In the genomic region with DNA sequence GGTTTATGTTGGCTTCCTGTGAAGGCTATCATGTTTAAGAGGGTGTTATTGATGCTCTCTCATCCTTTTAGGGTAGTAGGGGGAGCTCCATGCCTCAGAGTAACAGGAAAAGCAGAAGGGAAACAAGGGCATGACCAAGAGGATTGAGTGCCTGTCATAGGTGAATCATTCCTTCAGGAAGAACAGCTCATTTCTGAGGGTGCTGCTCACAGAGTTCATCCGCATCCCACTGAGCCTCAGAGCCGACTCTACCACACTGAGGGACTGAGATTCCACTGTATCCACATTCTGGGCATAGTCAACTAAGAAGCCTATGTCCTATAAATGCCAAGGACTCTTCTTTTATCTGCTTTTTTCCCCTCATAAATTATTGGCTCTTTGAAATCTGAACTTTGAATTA, we compare ENCODE assay signal across 16 mouse cellular contexts. TPM values are rescaled to one million over a fixed set of nuclear protein-coding genes. Genes with fewer than 3 reads are reported as not detected.
DNase-seq lines count a peak whose midpoint lies in the region.
"Had no signal": no experiment of that assay in that cellular context is flagged by ENCODE, and none has a peak within 500 bp of the region (broad histone marks: within the 10 kb centered on the region; RNA-seq: fewer than 3 reads in every experiment).

No protein-coding gene starts in this region.

- DNase-seq in adrenal gland, adult (ENCODE audit: inconsistent age in 2 of 2, low spot score in 1 of 2): peak; percentile 66 to 78
- no peak for DNase-seq in adrenal gland, postnatal 4 days (ENCODE audit: low spot score in 2 of 2)
- DNase-seq in adrenal gland, adult 8-10 months: peak; percentile 32
- DNase-seq in adrenal gland, postnatal 14 days: peak; percentile 34
- DNase-seq in adrenal gland, postnatal 36 days: peak; percentile 40 to 46
- no peak for DNase-seq in urinary bladder, postnatal 10 days (ENCODE audit: low spot score)
- DNase-seq in left cerebral cortex, adult 11 months (ENCODE audit: low spot score): no peak
- DNase-seq: B cell, adult 2 months; cerebellum, adult 11 months; cerebellum, adult 18-20 months; cerebellum, adult 8-10 months; cerebellum, adult 9-11 months; cerebellum, postnatal 14 days; cerebellum, postnatal 36 days; embryo, embryonic 11 days had no signal

RNA-seq across cellular contexts. Expression of gene Lrrn3, which starts 35.4 kb away (rescaled TPM):
- 10 to 100 TPM; 33.0 to 38.5 TPM for total RNA-seq in adrenal gland, postnatal 4 days (2021)
- total RNA-seq in adrenal gland, adult 8-10 months (2022): 10 to 100 TPM; 37.7 to 62.3 (median 44.2) TPM
- 31.2 and 32.2 TPM in 2 replicates for total RNA-seq in adrenal gland, postnatal 14 days (2021)
- total RNA-seq in adrenal gland, postnatal 36 days (2021): 10 to 100 TPM; 38.5 to 41.3 TPM
- total RNA-seq: CH12.LX had no signal

Comparison
In these comparisons a context has a peak if more than half of its experiments do, and no peak if none do; other contexts are left out.
1. DNase-seq: peak in adrenal gland, adult (2 of 2), adrenal gland, adult 8-10 months (single experiment), adrenal gland, postnatal 14 days (single experiment) and adrenal gland, postnatal 36 days (2 of 2); none in adrenal gland, postnatal 4 days (0 of 2), urinary bladder, postnatal 10 days (single experiment) and left cerebral cortex, adult 11 months (single experiment).